Mouse (Mus musculus) right cerebral cortex, postnatal 4 days (tissue): ENCODE results near the gene Lrmda.

Source experiments
- DNase-seq: peaks from one replicate; pipeline ENCODE4 v3.0.0-alpha.2; 2022

Lrmda gene

GRCm38 (mm10) chr14:22810531-22810930 lies 791.0 kb downstream of the Lrmda start:
- DNase-seq = no peak

DNA sequence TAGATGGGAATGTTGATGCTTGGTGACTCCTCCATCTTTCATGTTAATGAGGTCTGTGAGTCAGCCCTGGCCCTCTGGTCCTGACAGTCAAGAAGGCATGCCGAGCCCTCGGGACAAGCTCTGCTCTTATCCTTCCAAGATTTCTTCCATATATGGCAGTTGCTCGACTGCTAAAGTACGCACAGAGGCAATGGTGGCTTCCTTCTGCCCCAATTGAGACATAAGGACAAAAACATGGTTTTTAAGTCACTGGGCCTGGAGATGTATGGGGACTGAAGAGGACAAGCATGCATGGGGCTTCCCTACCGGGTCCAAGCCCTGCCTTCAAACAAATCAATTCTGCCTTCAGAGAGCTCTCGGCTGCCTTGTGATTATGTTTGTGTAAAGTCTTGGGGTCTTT lies 793.3 kb downstream of the Lrmda start:
- DNase-seq = no peak

- DNase-seq = no peak
Measured at GRCm38 (mm10) chr14:22813389-22813788, 793.9 kb downstream of the Lrmda start.

DNA sequence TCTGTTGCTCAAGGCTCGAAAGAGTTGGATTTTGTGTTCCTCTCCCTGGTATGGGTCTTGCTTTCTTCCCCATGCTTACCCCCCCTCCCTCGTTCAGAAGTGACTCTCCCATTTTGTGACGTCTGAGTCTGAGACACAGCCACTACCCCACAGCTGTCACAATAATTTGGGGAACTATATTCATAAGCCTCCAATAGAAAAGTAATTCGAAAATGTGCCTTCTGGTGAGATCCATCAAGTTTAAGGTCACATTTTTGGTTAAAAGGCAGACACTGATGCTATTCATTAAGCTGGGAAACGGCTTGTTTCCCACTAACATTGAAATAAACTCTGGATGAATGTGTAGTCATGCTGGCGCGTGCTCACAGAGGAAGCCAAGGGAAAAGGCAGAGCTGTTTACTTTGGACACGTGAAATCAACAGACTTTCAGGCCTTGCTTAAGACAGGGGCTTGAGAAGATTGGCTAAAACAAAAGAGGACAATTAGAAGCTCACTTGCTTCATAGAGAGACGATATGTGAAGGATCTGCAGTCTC lies 795.4 kb downstream of the Lrmda start:
- no peak for DNase-seq

DNA sequence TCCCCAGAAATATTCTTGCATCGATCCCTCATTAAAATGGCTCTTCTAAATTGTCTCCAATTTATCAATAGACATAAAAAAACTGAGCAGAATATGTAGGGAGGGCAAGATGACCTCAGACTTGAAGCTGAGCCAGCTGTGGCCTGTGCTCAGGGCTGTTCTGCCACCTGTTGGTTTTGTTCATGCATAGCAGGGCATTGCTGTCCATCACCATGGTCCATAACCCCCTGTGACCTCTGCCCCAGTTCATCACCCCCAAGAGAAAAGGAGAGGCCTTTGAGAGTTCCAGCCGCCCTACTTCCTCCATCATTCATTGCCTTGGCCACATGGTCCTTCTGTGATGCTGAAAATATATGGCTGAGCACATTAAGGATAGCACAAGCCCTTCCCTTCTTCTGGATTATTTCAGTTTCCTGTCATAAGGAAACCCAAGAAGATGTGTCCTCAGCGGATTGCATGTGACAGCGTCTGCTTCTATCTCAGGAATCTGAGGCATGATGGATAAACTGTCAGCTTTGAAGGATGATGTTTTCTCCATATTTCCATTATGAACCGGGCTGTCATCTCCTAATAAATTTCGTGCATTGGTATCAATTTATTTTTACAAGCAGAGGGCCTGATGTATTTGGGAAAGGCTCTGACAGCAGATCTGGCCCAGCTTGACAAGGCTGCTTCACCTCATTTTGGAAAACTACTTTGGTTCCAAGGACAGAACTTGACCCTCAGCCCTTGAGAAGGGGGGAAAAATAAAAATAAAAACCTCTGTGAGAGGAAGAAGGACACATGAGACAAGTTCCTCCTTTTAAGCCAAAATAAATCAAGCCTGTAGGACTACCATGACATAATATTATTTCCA lies 798.1 kb downstream of the Lrmda start:
- no peak for DNase-seq

GRCm38 (mm10) chr14:22818202-22818530 lies 798.7 kb downstream of the Lrmda start:
- DNase-seq = no peak

DNA sequence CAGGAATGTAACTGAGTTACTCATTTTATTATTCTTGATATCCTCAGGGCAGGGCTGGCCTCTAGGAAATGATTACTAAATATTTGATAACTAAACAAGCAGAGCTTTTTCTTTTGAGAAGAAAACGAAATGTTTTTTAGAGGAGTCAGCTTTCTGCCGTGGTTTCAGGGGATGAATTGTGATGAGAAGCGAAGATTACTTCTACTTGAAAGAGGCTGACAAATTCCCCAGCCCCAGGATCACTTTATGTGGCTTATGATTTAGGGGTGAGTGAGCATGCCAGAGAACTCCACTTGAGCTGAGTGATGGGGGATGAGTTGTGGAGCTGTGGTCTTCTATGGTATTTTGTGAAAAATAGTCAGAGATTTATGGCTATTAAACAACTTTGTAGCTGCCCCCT lies 803.4 kb downstream of the Lrmda start:
- DNase-seq = no peak

DNA sequence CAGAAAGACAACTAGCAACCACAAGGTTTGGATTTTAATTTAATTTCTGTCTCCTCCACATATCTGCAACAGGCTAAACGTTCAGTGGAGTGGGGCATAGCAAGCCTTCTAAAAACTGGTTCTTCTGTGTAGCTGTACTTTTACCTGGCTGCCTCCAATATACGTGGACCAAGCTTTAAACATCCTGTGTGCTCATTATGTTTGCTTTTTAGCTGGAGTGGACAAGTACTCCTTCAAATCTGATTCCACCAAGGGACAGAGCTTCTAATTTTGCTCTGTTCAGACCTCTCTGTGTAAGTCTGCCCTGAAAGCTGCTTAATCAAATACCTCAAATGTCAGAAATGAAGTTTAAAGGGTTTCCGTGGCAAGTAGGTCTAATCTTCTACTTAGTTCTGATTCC lies 807.3 kb downstream of the Lrmda start:
- no peak for DNase-seq

GRCm38 (mm10) chr14:22837058-22837457 lies 817.5 kb downstream of the Lrmda start:
- no peak for DNase-seq

- no peak for DNase-seq
Measured at GRCm38 (mm10) chr14:22841136-22841535, 821.6 kb downstream of the Lrmda start.

DNA sequence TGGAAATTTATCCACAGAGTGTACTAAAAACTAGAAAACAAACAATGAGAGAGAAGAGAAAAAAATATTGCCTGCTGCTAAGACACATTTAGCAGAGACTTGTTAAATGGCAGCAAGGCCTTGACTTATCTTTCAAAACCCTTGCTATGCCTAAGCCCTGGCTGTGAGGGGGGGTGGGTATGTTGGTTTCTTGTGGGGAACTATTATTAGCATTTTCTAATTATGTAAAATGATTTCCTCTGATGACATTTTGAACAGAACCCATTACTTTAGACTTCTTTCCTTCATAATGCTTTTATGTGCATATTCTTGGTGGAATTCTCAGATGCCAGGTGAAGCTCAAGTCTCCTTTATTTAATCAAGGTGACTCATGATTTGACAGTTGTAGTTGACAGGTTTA lies 824.5 kb downstream of the Lrmda start:
- DNase-seq = no peak

- DNase-seq = no peak
Measured at GRCm38 (mm10) chr14:22845401-22845800, 825.9 kb downstream of the Lrmda start.

DNA sequence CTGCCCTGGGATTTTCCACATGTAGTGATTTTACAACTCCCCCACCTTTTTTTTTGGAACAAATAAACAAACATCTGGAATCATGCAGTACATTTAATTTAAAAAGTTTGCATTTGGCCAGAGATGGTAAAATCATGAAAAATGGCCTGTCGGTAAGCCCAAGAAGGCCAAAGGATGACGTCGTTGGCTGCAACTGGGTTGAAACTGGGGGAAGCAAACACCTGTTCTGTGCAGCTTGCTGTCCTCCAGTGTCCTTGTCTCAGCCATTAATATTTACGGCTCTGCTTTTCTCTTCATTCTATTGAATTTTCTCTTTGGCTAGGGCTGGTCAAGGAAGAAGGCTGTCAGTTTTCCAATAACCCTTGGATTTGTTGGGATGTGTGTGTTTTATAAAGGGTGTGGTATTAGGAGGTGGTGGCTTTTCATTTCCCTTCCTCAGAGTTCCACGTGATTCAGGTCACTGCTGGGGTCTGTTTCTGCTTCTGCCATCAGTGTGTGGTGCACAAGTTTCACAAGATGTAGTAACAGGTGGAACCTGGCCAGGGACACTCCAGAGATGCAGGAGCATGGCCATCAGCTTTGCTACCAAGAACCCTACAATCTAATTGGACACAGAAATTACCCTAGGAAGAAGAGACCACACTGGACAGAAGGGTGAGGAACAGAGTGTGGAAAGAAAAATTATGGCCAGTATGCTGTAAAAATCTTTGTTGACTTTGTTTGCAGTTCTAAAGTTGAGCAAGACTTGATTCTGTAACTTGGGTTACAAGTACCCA lies 827.7 kb downstream of the Lrmda start:
- no peak for DNase-seq

DNA sequence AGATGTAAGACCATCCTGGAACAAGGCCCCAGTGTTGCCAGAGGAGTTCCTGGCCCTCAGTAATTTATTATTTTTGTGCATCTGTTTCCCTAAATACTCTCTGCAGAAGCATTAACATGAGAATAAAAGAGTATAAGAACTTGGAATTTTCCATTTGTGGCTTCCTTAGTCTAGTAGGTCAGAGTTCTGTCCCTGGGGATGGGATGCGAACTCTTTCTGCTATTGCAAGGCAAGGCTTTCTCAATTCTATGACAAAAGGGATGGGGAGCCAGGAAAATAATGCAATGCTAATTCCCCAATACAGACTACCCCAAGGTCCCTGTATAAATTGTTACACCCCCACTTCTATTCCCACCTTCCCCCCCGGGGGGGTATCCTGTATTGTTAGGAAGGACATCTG lies 829.6 kb downstream of the Lrmda start:
- no peak for DNase-seq

DNA sequence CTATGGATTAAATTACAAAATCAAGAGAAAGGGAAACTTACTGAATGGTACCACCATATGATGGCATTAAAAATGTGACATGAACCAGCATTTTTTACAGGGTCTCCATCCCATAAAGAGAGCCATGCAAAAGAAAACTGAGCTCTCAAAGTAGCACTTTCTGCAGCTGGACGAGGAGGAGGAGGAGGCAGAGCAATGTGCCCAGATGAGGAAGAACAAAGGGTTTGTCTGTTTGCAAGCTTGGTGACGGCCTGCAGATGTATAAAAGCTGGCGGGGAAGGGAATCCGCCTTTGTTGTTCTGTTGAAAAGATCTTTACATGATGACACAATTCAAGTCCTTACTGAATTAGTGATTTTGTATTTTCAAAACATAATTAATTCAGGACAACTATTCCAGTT lies 841.1 kb downstream of the Lrmda start:
- no peak for DNase-seq

GRCm38 (mm10) chr14:22864132-22864531 lies 844.6 kb downstream of the Lrmda start:
- no peak for DNase-seq

DNA sequence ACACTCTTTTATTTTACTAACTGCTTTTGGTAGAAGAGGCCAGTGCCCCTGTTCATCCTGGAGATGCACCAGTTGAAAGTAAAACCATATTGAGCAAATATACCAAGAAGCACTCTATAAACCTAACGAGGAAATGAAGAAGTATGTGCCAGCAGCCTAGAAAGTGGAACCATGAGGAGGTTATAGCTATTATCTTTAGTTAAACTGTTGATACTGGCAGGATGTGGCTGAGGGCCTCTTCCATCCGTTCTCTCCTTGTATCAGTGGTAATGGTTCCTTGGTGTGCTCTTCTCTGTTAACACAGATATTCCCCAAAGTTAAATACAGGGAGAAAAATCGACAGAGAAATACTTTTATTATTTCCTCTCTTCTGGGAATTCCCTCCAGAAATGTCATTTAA lies 855.1 kb downstream of the Lrmda start:
- DNase-seq = no peak

- no peak for DNase-seq
Measured at GRCm38 (mm10) chr14:22887182-22887581, 867.7 kb downstream of the Lrmda start.

DNA sequence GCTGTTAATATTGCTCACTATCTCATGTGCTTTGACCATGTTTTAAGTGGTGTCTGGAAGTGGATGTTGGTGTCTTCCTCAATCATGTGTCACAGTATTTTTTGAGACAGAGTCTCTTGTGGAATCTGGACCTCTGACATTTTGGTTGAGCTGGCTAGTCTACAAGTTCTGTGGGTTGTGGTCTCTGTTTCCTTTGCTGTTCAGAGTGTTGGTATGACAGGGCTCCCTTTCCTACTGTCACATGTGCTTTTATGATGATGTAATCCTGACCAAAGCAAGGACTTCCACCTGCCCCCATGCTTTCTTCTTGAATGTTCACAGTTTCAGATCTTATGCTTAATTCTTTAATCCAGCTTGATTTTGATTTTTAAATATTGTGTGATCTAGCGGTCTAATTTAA lies 879.8 kb downstream of the Lrmda start:
- DNase-seq = no peak

DNA sequence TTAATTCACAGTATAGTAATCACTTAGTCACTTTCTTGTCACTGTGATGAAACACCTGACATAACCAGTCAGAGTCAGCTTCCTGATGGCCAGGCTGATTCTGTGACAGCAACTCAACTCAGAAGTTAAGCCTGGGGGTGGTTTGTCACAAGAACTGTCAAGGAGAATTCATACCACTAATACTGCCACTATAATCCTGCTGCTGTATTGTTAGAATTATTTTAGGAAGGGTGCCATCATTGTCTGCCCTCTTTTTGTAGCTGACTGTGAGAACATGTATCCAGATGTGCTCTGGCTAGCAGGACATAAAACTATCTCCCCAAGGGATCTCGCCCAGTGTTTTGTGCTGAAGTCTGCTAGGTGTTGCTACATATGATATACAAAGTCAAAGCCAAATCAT lies 882.6 kb downstream of the Lrmda start:
- DNase-seq = no peak

DNA sequence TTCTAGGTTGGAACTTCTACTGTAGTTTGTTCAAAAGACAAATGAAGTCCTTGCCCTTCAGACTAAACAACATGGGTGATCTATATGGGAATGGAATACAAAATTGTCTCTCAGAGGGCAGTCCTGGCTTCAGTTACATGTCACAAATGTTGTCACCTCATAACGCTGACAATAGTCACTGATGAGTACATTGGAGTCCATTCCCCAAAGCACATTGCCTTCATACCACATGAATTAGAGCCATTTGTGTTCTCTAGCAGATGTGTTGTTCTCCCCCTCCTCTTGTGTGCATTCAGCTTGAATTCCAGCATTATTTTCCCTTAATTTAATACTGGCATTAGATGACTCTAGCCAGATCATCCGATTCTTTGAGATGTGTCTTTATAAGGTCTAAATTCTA lies 883.4 kb downstream of the Lrmda start:
- DNase-seq = no peak

- DNase-seq = no peak
Measured at GRCm38 (mm10) chr14:22905741-22906667, 886.5 kb downstream of the Lrmda start.

DNA sequence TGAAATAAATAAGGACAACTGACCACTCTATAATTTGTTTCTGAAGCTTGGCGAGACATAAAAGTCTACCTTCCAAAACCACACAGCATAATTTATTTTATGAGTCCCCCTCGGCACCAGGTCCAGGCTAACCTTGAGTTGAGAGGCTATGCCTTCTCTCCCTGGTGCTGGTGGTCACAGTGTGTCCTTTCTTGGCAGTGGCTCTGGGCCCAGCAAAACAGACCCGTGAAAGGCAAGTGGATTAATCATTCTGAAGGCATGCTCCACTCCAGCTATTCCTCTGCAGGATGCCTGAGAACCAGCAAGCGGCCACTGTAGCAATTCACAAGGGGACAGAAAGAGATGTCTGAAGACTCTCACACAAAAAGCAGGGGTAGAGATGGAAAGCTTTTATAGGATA lies 887.2 kb downstream of the Lrmda start:
- DNase-seq = peak; percentile 7
